Mouse (Mus musculus): Measurements from ENCODE around the gene Dscaml1.

- TF ChIP-seq CTCF (IDR thresholded peaks at IDR 0.05 in 2 of 3, conservative IDR thresholded peaks at IDR 0.05 in 1 of 3; ENCODE audit: control insufficient read depth in 1 of 3, insufficient read depth in 1 of 3, low read depth in 2 of 3, low read length in 3 of 3, poor library complexity in 1 of 3, severe bottlenecking in 1 of 3) (no peak), JUND (IDR thresholded peaks at IDR 0.05; ENCODE audit: low read depth, low read length) (no peak), TAL1 (IDR thresholded peaks at IDR 0.05; ENCODE audit: low read length) (no peak), ZNF384 (IDR thresholded peaks at IDR 0.05; ENCODE audit: low read depth, low read length) (no peak), POLR2A (IDR thresholded peaks at IDR 0.05; ENCODE audit: control insufficient read depth in 1 of 2, insufficient read depth in 1 of 2, low read depth in 1 of 2, low read length in 2 of 2, poor library complexity in 1 of 2) (no peak)
These were observed 188.2 kb downstream of the Dscaml1 start for GRCm38 (mm10) chr9:45614616-45615015.
